Mouse (Mus musculus) midbrain, embryonic 12.5 days (tissue): ENCODE measurements around the gene Gm21885. TPM values are rescaled to one million over a fixed set of nuclear protein-coding genes. Genes with fewer than 3 reads are reported as not detected.

Experiments
- ATAC-seq: fragments of 200-750 bp; cut with Nextera tagmentation; 2 replicates; pipeline ENCODE4 v1.8.0; 2017; ENCODE audit warnings: low read depth, moderate TSS enrichment, moderate library complexity; ENCODE audit not compliant: low FRiP score
- H3K27ac ChIP-seq: fragments of 300-500 bp; sonication (generic); replicated peaks from 2 replicates; pipeline ENCODE4 v1.5.1; 2016; ENCODE audit warnings: mild to moderate bottlenecking
- H3K27me3 ChIP-seq: fragments of 300-500 bp; sonication (generic); 2 replicates; pipeline ENCODE4 v1.6.1; 2016; ENCODE audit warnings: mild to moderate bottlenecking
- H3K36me3 ChIP-seq: fragments of 300-500 bp; sonication (generic); 2 replicates; pipeline ENCODE4 v1.6.1; 2016
- H3K4me1 ChIP-seq: fragments of 300-500 bp; sonication (generic); 2 replicates; pipeline ENCODE4 v1.6.1; 2016
- H3K4me2 ChIP-seq: fragments of 300-500 bp; sonication (generic); replicated peaks from 2 replicates; pipeline ENCODE4 v1.6.1; 2016; ENCODE audit warnings: mild to moderate bottlenecking, moderate library complexity
- H3K4me3 ChIP-seq: fragments of 300-500 bp; sonication (generic); 2 replicates; pipeline ENCODE4 v1.5.1; 2016; ENCODE audit warnings: mild to moderate bottlenecking
- H3K9ac ChIP-seq: fragments of 300-500 bp; sonication (generic); replicated peaks from 2 replicates; pipeline ENCODE4 v1.6.1; 2016; ENCODE audit warnings: mild to moderate bottlenecking, moderate library complexity
- H3K9me3 ChIP-seq: fragments of 300-500 bp; sonication (generic); 2 replicates; pipeline ENCODE4 v1.6.1; 2016; ENCODE audit warnings: mild to moderate bottlenecking
- WGBS: fragments of 180-500 bp; shearing (Covaris S2); methylation state at CpG from one replicate; pipeline ENCODE4 v1.1.7; 2016; 5-methylcytosine and 5-hydroxymethylcytosine counted together
- polyA plus RNA-seq: library from polyadenylated mRNA; unstranded; fragments of >200 nt; fragmentation: Nextera tagmentation; extraction: Ambion mirVana; gene quantifications from 2 replicates; pipeline ENCODE4 v1.2.1, GENCODE M21; 2016

The Gm21885 gene
- polyA plus RNA-seq, 1 experiment from 2014 or later: 0.32 TPM

DNA sequence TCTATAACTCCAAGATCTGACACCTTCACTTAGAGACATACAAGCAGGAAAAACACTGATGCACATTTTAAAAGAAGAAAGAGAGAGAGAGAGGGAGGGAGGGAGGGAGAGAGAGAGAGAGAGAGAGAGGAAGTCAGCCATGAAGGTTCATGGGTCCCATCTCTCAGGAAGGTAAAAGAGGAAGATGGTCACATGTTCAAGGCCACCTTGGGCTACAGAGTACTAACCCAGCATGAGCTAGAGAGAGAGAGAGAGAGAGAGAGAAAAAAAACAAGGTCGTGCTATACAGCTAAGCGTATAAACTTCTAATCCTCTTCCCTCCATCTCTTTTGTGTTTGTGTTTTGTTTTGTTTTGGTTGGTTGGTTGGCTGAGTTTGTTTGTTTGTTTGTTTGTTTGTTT lies 10.7 kb upstream of the Gm21885 start:
- H3K4me2 ChIP-seq: no peak overlapping the region
- 93% methylated on average over 2 of the region's 2 CpGs for WGBS
- no peaks in the 10 kb centered on the region for H3K9me3 ChIP-seq
- no peak overlapping the region for H3K9ac ChIP-seq
- ATAC-seq: no peak
- H3K27me3 ChIP-seq: no peaks in the 10 kb centered on the region
- no peak overlapping the region for H3K27ac ChIP-seq
- no peak overlapping the region for H3K4me3 ChIP-seq
- H3K4me1 ChIP-seq: peaks cover 4% of the 10 kb centered on the region; the same call in 1 of the 2 replicates
- H3K36me3 ChIP-seq: no peaks in the 10 kb centered on the region

DNA sequence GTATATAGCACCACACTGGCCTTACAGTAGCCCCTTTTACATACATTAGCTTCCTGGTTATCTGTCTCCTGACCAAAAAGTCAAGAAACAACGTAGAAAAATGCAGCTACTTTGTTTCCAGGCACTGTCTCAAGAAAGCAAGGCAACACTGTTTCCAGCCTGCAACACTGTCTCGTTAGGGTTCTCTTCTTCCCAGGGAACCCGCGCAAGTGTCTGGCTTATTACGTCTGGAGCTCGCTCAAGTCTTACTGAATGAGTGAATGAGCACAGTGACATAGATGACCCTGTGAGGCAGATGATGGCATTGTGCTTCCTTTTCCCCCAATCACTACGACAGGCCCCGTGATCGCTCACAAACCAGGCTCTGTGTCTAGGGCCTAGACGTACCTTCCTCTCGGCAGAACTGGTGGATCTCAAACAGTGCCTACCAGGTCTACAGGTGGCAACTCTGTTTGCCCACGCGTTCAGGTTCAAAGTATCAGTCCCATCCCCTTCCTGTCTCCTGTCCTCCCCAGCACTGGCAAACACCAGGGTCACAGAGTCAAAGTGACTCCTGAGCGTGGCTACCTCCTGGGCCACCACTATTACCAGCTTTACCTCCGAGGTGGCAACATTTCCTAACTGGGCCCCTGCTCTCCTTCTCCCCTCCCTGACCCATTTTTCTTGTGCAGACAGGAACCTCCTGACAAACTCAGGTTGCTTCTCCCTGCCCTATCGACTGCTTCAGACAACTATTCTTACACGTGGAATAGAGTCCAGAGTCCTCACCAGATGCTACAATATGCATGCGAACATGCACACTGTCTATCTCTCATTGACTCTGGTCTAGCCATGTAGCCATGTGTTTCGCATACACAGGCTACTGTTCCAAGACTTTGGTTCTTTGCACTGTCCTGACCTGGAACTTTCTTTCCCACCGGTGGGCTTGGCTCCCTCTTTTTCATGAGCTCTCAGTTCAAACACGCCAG lies 8.4 kb upstream of the Gm21885 start:
- no peaks in the 10 kb centered on the region for H3K27me3 ChIP-seq
- 92% methylated on average over 21 of the region's 21 CpGs for WGBS
- H3K4me2 ChIP-seq: no peak overlapping the region
- ATAC-seq: no peak
- H3K4me3 ChIP-seq: no peak overlapping the region
- no peaks in the 10 kb centered on the region for H3K9me3 ChIP-seq
- H3K9ac ChIP-seq: no peak overlapping the region
- no peak overlapping the region for H3K27ac ChIP-seq
- H3K4me1 ChIP-seq: peaks cover 13% of the 10 kb centered on the region; the same call in 1 of the 2 replicates
- no peaks in the 10 kb centered on the region for H3K36me3 ChIP-seq

DNA sequence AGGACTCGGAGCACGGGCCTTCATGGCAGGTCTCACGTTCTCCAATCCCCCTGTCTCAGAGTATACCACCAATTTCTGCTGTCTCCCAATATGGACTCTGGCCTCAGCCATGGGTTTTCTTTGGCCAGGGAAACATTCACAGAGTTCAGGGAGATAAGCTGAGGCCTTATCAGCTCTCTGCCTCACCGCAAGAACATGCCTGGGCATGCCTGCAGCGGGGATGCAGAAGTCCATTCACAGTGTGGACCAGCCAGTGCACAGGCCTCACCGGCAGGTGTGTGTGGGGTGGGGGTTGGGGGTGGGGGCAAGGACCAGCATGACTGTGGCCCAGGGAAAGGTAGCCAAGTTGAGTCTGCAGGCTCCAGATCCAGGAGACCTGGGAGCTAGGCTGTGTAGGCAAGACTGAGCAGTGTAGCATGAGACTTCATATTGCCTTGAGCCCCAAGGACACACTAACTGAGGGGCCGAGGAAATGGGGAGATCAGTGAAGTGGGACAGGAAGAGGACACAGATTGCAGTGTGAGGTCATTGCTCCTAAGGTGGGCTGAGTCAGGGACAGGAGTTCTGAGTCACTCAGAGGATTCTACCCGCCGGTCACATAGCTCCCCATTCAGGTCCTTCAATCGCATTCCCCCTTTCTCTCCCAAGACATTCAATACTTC lies 7.3 kb upstream of the Gm21885 start:
- Histone ChIP-seq H3K4me1 (peaks cover 13% of the 10 kb centered on the region; the same call in 1 of the 2 replicates), H3K27me3 (no peaks in the 10 kb centered on the region), H3K4me2 (no peak overlapping the region), H3K27ac (no peak overlapping the region), H3K4me3 (no peak overlapping the region), H3K9me3 (no peaks in the 10 kb centered on the region), H3K9ac (no peak overlapping the region), H3K36me3 (no peaks in the 10 kb centered on the region)
- 92% methylated on average over 10 of the region's 10 CpGs for WGBS
- no peak for ATAC-seq

DNA sequence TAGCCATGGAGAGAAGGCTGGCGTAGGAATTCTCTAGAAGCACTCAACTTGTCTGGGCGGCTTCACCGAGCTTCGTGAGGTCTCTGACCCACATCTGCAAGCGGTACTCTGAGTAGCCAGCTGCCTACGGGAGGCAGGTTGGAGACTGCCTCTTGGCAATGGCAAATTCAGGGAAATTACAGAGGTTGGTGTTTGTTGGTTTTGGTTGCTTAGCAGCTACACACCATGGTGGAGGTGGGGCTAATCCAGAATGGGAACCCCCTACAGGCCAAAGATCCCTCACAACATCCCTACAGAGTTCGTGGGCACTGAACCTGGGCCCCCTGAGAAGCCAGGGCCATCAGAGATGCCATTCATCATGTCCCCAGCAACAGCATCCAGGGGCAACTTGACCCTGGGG lies 6.4 kb upstream of the Gm21885 start:
- H3K27me3 ChIP-seq: no peaks in the 10 kb centered on the region
- no peaks in the 10 kb centered on the region for H3K36me3 ChIP-seq

DNA sequence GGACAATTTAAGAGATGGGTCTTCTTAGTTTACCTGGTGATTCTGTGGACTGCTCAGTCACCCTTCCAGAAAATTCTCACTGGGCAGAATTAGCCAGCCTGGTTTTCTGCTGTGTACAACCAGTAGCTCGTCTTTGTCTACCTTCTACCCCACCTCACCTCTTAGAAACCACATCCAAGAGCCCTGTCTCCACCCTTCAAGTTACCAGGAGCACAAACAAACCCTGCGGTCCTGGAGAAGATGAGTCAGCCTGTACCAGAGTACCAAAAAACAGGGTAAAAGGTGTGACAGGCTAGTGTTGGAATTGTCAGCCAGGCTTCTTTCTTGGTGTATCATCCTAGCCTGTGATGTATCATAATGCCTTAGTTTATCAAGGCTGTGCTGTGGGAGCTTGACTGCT lies 6.0 kb upstream of the Gm21885 start:
- Histone ChIP-seq H3K36me3 (no peaks in the 10 kb centered on the region), H3K4me2 (no peak overlapping the region), H3K9me3 (no peaks in the 10 kb centered on the region), H3K4me3 (no peak overlapping the region), H3K9ac (no peak overlapping the region), H3K27me3 (no peaks in the 10 kb centered on the region), H3K4me1 (peaks cover 16% of the 10 kb centered on the region; the same call in 1 of the 2 replicates), H3K27ac (no peak overlapping the region)
- ATAC-seq: no peak
- 89% methylated on average over 2 of the region's 2 CpGs for WGBS

More for the DNA sequence above, 6.4 kb upstream of the Gm21885 start:
- H3K9me3 ChIP-seq: no peaks in the 10 kb centered on the region
- no peak for ATAC-seq
- H3K4me2 ChIP-seq: no peak overlapping the region
- H3K9ac ChIP-seq: no peak overlapping the region
- 84% methylated on average over 7 of the region's 7 CpGs for WGBS
- H3K27ac ChIP-seq: no peak overlapping the region
- no peak overlapping the region for H3K4me3 ChIP-seq
- H3K4me1 ChIP-seq: peaks cover 15% of the 10 kb centered on the region; the same call in 1 of the 2 replicates

DNA sequence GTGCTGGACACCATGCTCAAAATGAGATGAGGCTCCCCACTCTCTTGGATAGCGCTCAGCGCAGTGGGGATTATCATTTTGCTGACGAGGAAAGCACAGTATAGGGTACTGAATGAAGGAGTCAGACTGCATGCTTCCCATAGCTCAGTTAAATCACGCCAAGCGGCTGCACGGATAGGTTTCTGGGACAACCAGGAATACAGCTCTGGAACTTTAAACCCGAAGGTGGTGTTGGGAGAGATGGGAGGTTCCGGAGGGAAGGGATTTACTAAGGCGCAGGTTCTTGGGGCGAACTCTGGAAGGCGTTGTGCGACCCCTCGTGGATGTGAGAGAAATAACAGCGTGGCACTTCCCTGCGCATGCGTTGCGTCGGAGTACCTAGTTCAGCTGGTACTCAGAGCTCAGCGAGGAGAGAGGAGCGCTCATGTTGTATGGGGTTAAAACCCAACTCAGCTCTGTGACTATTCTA lies 4.8 kb upstream of the Gm21885 start:
- H3K4me3 ChIP-seq: peak overlapping the region; percentile 26
- no peaks in the 10 kb centered on the region for H3K9me3 ChIP-seq
- H3K27ac ChIP-seq: no peak overlapping the region
- no peaks in the 10 kb centered on the region for H3K36me3 ChIP-seq
- peaks cover 16% of the 10 kb centered on the region; the same call in 1 of the 2 replicates for H3K4me1 ChIP-seq
- WGBS: 7% methylated on average over 20 of the region's 20 CpGs
- H3K27me3 ChIP-seq: no peaks in the 10 kb centered on the region
- peak; percentile 73 for ATAC-seq
- H3K4me2 ChIP-seq: peak overlapping the region; percentile 54
- H3K9ac ChIP-seq: peak overlapping the region; percentile 31; the same call in 1 of the 2 replicates

DNA sequence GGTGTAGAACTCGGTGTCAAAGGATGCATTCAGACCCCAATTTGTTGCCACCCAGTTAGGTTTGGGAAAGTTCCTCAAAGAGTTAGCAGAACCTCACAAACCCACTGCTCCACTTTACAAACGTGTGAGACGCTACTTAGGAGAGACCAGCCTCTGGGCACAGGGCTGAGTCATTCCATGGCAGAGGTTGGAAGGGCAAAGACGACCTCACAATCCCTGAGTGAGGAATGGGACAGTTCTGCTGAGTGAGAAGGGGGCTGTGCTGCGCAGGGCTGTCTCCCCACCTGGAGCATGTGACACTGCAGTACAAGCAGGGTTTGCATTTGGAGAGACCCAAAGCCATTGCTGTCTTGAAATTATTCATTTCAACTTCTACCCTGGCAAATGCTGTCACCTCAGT lies 618 bp downstream of the Gm21885 start:
- no peak overlapping the region for H3K27ac ChIP-seq
- H3K27me3 ChIP-seq: no peaks in the 10 kb centered on the region
- H3K4me2 ChIP-seq: no peak overlapping the region
- no peak overlapping the region for H3K9ac ChIP-seq
- ATAC-seq: no peak
- H3K9me3 ChIP-seq: no peaks in the 10 kb centered on the region
- H3K36me3 ChIP-seq: peaks cover 29% of the 10 kb centered on the region
- no peak overlapping the region for H3K4me3 ChIP-seq
- H3K4me1 ChIP-seq: 0 out of 2 replicates have a peak, but pooled peaks cover 5% of the 10 kb centered on the region
- WGBS: 67% methylated on average over 5 of the region's 5 CpGs

DNA sequence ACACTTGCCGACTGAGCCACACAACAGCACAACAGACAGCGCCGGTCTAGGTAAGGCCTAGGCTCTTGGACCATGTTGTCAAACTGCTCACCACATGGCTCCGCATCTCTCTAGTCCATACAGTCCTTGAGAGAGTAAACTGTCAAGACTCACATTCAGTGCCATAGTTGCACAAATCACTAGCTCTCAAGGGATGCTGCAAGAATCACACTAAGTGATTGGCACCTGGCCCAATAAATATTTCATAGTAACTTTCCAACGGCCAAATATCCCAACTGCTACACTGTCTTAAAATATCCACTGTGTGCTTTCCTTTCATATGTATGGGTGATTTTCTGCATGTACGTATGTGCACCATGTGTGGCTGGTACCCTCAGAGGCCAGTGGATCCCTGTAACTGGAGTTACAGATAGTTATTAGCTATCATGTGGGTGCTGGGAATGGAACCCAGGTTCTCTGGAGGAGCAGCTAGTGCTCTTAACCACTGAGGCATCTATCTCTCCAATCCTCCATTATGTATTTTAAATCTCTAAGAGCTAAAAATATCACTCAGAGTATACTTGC lies 1.9 kb downstream of the Gm21885 start:
- no peak overlapping the region for H3K9ac ChIP-seq
- no peaks in the 10 kb centered on the region for H3K27me3 ChIP-seq
- ATAC-seq: no peak
- no peak overlapping the region for H3K4me3 ChIP-seq
- H3K27ac ChIP-seq: no peak overlapping the region
- no peak overlapping the region for H3K4me2 ChIP-seq
- H3K9me3 ChIP-seq: no peaks in the 10 kb centered on the region
- peaks cover 41% of the 10 kb centered on the region for H3K36me3 ChIP-seq
- 0 out of 2 replicates have a peak, but pooled peaks cover 3% of the 10 kb centered on the region for H3K4me1 ChIP-seq
- WGBS: 94% methylated on average over 6 of the region's 6 CpGs

DNA sequence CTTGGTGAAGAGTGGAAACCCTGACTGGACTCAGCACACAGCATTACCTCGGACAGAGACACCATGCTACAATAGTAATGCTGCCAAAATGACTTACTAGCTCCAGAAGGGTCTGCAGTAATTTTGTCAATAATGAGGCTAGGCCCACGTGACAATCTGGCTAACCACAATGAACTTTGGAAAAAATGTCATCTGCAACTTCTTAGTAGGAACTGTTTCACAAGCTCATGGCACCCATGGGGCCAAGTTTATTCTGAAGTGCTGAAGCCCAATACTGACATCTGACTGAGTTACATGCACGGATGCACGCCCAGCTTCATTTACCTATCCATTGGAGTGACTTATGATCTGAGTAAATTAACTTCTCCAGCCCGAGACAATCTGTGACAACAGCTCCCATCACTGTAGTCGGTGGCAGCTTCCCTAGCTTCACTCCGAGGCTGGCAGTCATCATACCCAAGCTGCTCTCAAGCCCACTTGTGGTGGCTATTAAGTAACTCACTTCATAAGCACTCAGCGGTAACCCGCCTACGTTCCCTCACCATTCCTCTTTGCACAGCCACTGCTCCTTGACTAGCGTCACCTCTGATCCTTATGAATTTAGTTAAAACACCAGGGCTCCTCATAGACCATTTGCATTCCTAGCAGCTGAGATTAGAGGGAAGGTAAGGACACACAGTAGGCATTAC lies 4.4 kb downstream of the Gm21885 start:
- WGBS: 96% methylated on average over 11 of the region's 11 CpGs
- ATAC-seq: no peak

DNA sequence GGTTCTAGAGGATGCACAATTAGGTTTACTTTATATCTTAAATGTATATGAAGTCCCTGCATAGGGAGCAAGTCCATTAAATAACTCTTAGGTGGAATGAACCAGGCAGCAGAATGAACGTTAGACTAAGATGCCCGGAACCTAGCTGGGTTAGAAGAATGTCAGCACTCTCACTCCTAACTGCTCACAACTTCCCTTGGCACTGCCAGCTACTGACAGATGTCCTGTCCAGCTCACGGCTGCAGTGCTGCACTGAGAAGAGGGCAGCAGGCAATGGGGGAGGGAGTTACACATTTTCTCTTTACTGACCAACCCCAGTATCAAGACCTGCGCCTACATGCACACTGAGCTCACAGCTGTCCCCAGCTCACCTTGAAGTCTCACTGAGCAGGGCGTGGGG lies 5.4 kb downstream of the Gm21885 start:
- Histone ChIP-seq H3K36me3 (peaks cover 74% of the 10 kb centered on the region), H3K9ac (no peak overlapping the region), H3K27ac (no peak overlapping the region), H3K4me2 (no peak overlapping the region), H3K4me3 (no peak overlapping the region), H3K9me3 (no peaks in the 10 kb centered on the region), H3K27me3 (no peaks in the 10 kb centered on the region), H3K4me1 (no peaks in the 10 kb centered on the region)
- ATAC-seq: no peak
- 95% methylated on average over 5 of the region's 5 CpGs for WGBS

More for the DNA sequence above, 4.4 kb downstream of the Gm21885 start:
- Histone ChIP-seq H3K4me1 (no peaks in the 10 kb centered on the region), H3K27ac (no peak overlapping the region), H3K4me2 (no peak overlapping the region), H3K9ac (no peak overlapping the region), H3K27me3 (no peaks in the 10 kb centered on the region), H3K9me3 (no peaks in the 10 kb centered on the region), H3K4me3 (no peak overlapping the region), H3K36me3 (peaks cover 65% of the 10 kb centered on the region)

DNA sequence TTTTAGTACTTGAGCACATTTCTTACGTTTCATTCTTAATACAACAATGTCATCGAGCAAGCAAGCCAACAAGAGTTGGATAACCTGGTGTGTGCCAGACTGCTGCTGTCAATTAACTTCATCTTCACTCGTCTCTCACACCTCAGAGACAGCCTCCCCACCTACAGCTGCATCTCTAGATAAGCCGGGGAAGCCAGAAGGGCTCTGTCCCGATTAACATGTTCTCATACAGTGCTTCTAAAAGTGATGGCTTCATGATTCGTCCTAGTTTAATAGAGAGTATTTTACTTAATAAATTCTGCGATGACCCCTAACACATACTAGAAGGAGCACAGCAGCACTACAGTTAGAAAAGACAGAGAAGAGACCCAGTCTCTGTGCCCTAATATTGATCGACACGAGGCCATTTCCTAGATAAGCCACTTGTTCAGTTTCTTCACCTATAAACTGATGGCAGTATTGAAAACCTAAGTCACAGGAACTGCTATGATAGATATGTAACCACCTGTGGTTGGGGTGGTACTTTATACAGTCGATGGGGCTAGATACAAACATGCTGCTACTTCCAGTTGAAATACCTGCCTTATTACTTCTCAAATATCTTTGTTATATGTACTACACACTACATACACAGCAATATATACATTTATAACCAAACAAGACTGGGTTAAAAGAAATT lies 8.5 kb downstream of the Gm21885 start:
- Histone ChIP-seq H3K27ac (no peak overlapping the region), H3K27me3 (no peaks in the 10 kb centered on the region), H3K9me3 (no peaks in the 10 kb centered on the region), H3K9ac (no peak overlapping the region), H3K36me3 (peaks cover 84% of the 10 kb centered on the region), H3K4me1 (no peaks in the 10 kb centered on the region), H3K4me3 (no peak overlapping the region), H3K4me2 (no peak overlapping the region)
- ATAC-seq: no peak
- 93% methylated on average over 10 of the region's 10 CpGs for WGBS
